Mouse (Mus musculus): ENCODE measurements around the gene Gpr84. TPM values are rescaled to one million over a fixed set of nuclear protein-coding genes. Genes with fewer than 3 reads are reported as not detected.
"Not testable (repeated sequence)": the region's sequence is repeated elsewhere in the genome, so short reads cannot be mapped to it uniquely, and the experiment has no call there.

Gpr84 gene
- polyA plus RNA-seq, 1 experiment: 0.43 TPM

DNA sequence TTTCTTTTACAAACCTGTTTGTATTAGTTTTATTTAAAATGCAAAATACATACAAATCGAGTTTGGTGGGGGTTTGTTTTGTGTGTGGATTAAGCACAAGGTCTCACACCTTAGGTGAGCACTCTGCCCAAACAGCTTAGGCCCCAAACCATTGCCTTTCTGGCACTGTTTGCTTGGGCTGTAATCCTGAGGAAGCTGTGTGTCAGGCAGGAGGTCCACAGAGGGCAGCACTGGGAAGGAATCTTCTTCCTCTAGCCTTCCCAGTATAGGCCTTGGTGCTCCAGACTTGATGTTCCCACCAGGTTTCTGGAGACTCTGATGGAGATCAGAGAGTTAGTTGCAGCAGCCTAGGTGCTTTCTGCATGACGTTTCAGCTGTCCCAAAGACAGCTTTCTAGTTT is 25.8 kb downstream of the Gpr84 start:
- H3K4me3 ChIP-seq (ENCODE audit: control insufficient read depth, low read depth, low read length): no peak overlapping the region
- H3K36me3 ChIP-seq (ENCODE audit: control insufficient read depth, insufficient read depth, low read length): no peaks in the 10 kb centered on the region
- no peak overlapping the region for H3K27ac ChIP-seq (ENCODE audit: control insufficient read depth, insufficient read depth, low read depth, low read length)
- no peaks in the 10 kb centered on the region for H3K27me3 ChIP-seq (ENCODE audit: control insufficient read depth, insufficient read depth, low read length)
- TF ChIP-seq POLR2A (IDR thresholded peaks at IDR 0.05; ENCODE audit: control insufficient read depth, low read depth, low read length) (no peak), CTCF (IDR thresholded peaks at IDR 0.05; ENCODE audit: control insufficient read depth, insufficient read depth, insufficient replicate concordance, low read depth, low read length) (no peak; the same call in 1 of the 2 replicates)
- H3K4me1 ChIP-seq (ENCODE audit: control insufficient read depth, insufficient read depth, low read length): no peaks in the 10 kb centered on the region

DNA sequence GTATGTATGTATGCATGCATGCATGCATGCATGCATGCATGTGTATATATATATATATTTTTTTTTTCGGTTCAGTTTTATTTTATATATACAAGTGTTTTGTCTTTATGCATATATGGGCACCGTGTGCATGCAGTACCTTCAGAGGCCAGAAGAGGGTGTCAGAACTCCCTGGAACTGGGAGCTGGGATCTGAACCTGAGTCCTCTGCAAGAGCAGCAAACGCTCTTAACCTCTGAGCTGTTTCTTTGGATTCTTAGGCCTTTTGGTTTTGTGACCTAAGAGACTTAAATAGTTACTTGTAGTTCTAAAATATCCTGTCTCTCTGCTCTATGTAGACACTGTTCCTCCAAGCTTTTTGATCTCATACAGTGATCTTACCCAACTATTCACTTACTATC is 26.3 kb downstream of the Gpr84 start:
- Histone ChIP-seq H3K27ac (ENCODE audit: control insufficient read depth, insufficient read depth, low read depth, low read length) (no peak overlapping the region), H3K4me1 (ENCODE audit: control insufficient read depth, insufficient read depth, low read length) (no peaks in the 10 kb centered on the region), H3K4me3 (ENCODE audit: control insufficient read depth, low read depth, low read length) (no peak overlapping the region), H3K27me3 (ENCODE audit: control insufficient read depth, insufficient read depth, low read length) (no peaks in the 10 kb centered on the region), H3K36me3 (ENCODE audit: control insufficient read depth, insufficient read depth, low read length) (no peaks in the 10 kb centered on the region)
- TF ChIP-seq CTCF (IDR thresholded peaks at IDR 0.05; ENCODE audit: control insufficient read depth, insufficient read depth, insufficient replicate concordance, low read depth, low read length) (peak; percentile 47; the same call in 1 of the 2 replicates), POLR2A (IDR thresholded peaks at IDR 0.05; ENCODE audit: control insufficient read depth, low read depth, low read length) (no peak)

DNA sequence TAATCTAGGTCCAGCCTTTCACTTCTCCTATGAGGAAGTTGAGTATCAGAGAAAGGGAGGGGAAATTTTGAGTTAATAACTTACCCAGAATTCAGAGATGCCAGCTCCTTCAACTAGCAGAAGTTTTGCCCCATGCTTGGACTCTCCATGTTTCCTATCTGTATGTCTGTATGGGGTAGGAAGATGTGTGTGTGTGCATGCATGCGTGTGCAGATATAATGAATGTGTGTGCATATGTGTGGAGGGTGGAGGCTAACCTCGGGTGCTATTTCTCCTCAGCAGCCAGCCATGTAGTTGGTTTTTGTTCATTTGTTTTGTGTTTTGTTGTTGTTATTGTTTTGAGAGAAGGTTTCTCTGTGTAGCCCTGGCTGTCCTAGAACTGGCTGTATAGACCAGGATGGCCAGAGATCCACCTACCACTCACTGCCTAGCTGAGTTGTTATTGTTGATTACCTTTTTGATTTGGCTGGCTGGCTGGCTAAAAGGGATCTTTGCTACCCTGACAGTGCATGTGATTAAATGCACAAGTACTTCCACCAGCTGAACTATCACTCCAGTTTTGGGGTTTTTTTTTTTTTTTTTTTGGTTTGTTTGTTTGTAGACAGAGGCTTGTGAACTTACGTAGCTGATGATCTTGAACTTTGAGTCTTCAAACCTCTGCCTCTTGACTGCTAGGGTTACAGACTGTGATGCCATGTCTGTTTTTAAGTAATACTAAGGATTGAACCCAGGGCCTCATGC is 28.8 kb downstream of the Gpr84 start:
- H3K4me3 ChIP-seq (ENCODE audit: control insufficient read depth, low read depth, low read length): no peak overlapping the region
- no peaks in the 10 kb centered on the region for H3K36me3 ChIP-seq (ENCODE audit: control insufficient read depth, insufficient read depth, low read length)
- no peaks in the 10 kb centered on the region for H3K27me3 ChIP-seq (ENCODE audit: control insufficient read depth, insufficient read depth, low read length)
- TF ChIP-seq CTCF (IDR thresholded peaks at IDR 0.05; ENCODE audit: control insufficient read depth, insufficient read depth, insufficient replicate concordance, low read depth, low read length): no peak
- H3K27ac ChIP-seq (ENCODE audit: control insufficient read depth, insufficient read depth, low read depth, low read length): no peak overlapping the region
- H3K4me1 ChIP-seq (ENCODE audit: control insufficient read depth, insufficient read depth, low read length): no peaks in the 10 kb centered on the region

DNA sequence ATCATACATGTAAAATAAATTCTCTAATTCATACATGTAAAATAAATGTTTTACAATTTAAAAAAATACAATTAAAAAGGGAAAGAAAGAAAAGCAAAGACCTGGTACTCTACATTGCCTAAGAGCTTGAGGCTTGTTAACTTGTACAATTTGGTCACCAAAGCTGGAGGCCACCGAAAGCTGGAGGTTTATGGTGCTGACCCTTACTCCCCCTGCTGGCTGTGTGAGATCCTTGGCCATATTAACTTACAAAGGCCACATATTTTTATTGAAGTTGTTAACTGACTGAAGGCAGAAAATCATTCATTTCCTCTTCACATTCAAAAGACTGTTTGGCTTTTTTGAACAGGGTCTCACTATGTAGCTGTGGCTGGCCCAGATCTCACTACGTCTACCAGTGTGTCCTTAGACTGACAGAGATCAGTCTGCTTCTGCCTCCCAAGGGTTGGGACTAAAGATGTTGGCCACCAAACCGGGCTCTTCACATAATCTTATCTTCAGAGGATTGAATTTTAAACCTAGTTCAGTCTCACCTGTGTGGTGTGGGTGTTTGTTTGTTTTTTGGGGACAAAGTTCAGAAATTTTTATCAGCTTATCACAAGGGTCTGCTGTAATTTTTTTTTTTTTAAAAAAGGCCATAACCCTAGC is 29.5 kb downstream of the Gpr84 start:
- Histone ChIP-seq H3K27ac (ENCODE audit: control insufficient read depth, insufficient read depth, low read depth, low read length) (no peak overlapping the region), H3K36me3 (ENCODE audit: control insufficient read depth, insufficient read depth, low read length) (no peaks in the 10 kb centered on the region), H3K27me3 (ENCODE audit: control insufficient read depth, insufficient read depth, low read length) (no peaks in the 10 kb centered on the region), H3K4me3 (ENCODE audit: control insufficient read depth, low read depth, low read length) (no peak overlapping the region), H3K4me1 (ENCODE audit: control insufficient read depth, insufficient read depth, low read length) (no peaks in the 10 kb centered on the region)
- TF ChIP-seq POLR2A (IDR thresholded peaks at IDR 0.05; ENCODE audit: control insufficient read depth, low read depth, low read length) (no peak), CTCF (IDR thresholded peaks at IDR 0.05; ENCODE audit: control insufficient read depth, insufficient read depth, insufficient replicate concordance, low read depth, low read length) (peak; percentile 25; the same call in 1 of the 2 replicates)

DNA sequence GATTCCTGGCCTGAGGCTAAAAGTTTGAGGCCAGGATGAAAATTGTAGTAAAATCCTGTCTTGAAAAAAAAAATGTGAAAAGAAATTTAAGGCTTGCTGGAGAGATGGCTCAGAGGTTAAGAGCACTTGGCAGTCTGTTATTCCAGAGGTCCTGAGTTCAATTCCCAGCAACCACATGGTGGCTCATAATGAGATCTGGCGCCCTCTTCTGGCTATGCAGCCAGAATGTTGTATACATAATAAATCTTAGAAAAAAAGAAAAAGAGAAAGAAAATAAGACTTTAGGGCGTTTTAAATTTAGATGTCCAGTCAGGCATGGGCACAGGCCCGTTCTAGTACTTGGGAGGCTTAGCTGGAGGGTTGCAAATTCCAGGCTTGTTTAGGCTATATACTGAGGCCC is 30.7 kb downstream of the Gpr84 start:
- Histone ChIP-seq H3K4me1 (ENCODE audit: control insufficient read depth, insufficient read depth, low read length) (no peaks in the 10 kb centered on the region), H3K27me3 (ENCODE audit: control insufficient read depth, insufficient read depth, low read length) (no peaks in the 10 kb centered on the region), H3K27ac (ENCODE audit: control insufficient read depth, insufficient read depth, low read depth, low read length) (no peak overlapping the region), H3K36me3 (ENCODE audit: control insufficient read depth, insufficient read depth, low read length) (no peaks in the 10 kb centered on the region), H3K4me3 (ENCODE audit: control insufficient read depth, low read depth, low read length) (no peak overlapping the region)
- TF ChIP-seq POLR2A (IDR thresholded peaks at IDR 0.05; ENCODE audit: control insufficient read depth, low read depth, low read length): no peak
- TF ChIP-seq CTCF (IDR thresholded peaks at IDR 0.05; ENCODE audit: control insufficient read depth, insufficient read depth, insufficient replicate concordance, low read depth, low read length): no peak

DNA sequence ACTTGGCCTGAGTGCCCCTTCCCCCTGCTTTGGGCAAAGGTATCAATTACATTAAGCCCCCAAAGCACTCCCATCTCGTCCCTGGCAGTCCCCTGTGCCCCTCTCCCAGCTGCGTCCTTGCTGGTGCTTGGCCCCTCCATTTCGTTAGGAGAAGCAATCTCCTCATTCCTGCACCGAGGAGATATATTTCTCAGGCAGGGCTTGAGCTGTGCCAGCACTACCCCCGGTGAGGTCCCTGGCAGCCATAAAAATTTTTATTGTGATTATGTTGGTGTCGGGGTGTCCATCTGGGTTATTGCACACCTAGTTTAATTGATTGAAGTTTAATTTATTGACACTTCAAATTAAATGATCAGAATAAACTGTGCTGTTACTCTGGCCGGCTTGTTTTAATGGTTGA is 32.5 kb downstream of the Gpr84 start:
- Histone ChIP-seq H3K4me3 (ENCODE audit: control insufficient read depth, low read depth, low read length) (no peak overlapping the region), H3K36me3 (ENCODE audit: control insufficient read depth, insufficient read depth, low read length) (no peaks in the 10 kb centered on the region), H3K27ac (ENCODE audit: control insufficient read depth, insufficient read depth, low read depth, low read length) (no peak overlapping the region), H3K27me3 (ENCODE audit: control insufficient read depth, insufficient read depth, low read length) (no peaks in the 10 kb centered on the region), H3K4me1 (ENCODE audit: control insufficient read depth, insufficient read depth, low read length) (no peaks in the 10 kb centered on the region)
- TF ChIP-seq CTCF (IDR thresholded peaks at IDR 0.05; ENCODE audit: control insufficient read depth, insufficient read depth, insufficient replicate concordance, low read depth, low read length) (no peak), POLR2A (IDR thresholded peaks at IDR 0.05; ENCODE audit: control insufficient read depth, low read depth, low read length) (no peak)

DNA sequence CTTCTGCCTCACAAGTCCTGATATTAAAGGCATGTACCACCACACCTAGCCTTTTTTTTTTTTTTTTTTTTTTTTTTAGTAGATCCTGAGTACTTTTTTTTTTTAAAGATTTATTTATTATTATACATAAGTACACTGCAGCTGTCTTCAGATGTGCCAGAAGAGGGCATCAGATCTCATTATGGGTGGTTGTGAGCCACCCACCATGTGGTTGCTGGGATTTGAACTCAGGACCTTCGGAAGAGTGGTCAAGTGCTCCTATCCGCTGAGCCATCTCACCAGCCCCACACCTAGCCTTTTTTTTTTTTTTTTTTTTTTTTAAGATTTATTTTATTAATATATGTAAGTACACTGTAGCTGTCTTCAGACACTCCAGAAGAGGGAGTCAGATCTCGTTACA is 34.5 kb downstream of the Gpr84 start:
- H3K4me3 ChIP-seq (ENCODE audit: control insufficient read depth, low read depth, low read length); H3K36me3 ChIP-seq (ENCODE audit: control insufficient read depth, insufficient read depth, low read length); H3K27ac ChIP-seq (ENCODE audit: control insufficient read depth, insufficient read depth, low read depth, low read length); H3K27me3 ChIP-seq (ENCODE audit: control insufficient read depth, insufficient read depth, low read length); H3K4me1 ChIP-seq (ENCODE audit: control insufficient read depth, insufficient read depth, low read length): not testable (repeated sequence)
